Mouse (Mus musculus): ENCODE data around the gene Aicda. TPM values are rescaled to one million over a fixed set of nuclear protein-coding genes. Genes with fewer than 3 reads are reported as not detected.

The Aicda gene
- not detected in 2 replicates for polyA plus RNA-seq (2015; fragmentation: Nextera tagmentation; extraction: Ambion mirVana)

DNA sequence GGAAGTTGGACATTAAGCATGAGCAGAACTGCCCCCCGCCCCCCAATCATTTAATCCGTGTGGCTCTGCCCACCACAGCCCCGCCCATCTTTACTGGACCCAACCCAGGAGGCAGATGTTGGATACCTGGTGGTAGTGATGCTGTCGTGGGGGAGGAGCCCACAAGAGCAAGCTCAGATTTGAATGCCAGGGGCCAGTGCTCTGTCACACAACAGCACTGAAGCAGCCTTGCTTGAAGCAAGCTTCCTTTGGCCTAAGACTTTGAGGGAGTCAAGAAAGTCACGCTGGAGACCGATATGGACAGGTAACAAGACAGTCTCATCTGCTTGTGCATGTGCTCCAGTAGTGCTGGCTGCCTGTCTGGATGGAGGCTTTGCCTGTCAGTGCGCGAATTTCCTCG lies at the start of gene Aicda:
Aicda (plus strand) TSS at position 196 of the 400 bp plus-strand sequence.

GRCm38 (mm10) chr6:122505545-122505944 lies 48.1 kb upstream of the Aicda start, which contains the start of gene Mfap5:
Gene Mfap5, plus strand, starts transcription at chr6:122505845.

DNA sequence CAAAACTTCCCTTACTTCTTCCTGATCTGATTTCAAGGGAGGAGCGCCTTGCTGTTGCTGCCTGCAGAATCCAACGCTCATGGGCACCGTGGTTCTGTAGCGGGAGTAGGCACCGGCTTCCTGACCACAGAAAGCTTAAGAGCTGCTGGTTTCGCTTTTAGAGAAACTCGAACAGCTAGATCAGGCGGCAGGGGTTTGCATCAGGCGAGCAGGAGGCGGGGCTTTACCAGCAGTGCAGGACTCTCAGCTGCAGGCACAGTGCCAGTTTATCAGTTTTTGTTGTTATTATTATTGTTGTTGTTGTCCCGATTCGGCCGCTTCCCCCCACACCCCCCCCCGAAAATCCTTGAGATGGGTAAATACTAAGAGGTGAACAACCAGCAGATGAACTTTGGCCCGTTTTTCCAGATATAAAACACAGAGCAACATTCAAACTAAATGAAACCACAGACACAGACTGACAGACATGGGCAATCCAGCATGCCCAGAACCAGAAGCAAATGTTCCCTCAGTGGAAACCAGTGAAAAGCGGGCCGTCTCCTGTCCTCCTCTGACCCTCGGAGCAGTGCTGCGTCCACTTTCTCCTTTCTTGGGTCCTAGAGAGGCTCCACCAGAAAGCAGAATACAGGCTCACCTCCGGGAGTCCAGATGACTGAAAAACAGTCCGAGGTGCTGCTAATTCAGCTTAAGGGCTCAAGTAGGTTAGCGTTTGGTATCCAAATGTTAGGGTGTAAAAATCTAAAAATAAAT lies 48.8 kb downstream of the Aicda start, which contains the start of gene Apobec1:
Apobec1 (minus strand) TSS at position 203 of the 750 bp plus-strand sequence.

DNA sequence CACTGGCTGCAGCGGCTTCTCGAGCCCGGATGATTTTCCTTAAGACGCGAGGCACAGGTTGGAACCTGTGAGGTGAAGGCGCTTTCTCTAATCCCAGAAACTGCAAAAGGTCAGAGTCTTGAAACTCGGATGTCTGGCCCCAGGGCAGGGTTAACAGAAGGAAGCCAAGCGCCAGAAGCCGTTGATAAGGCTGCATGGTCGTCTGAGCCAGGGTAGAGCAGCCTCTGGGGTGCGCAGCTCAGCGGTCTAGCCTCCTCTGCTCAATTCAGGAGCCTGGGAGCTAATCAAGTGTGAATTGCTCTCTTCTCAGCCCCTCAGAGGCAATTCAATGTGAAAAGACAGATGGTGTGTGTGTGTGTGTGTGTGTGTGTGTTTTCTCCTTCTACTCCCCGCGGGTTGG lies 56.2 kb downstream of the Aicda start, which contains the start of gene Gdf3:
Gdf3 (minus strand) TSS at position 317 of the 400 bp plus-strand sequence.

Other genes starting within 250 kb of the Aicda start
- gene M6pr, start 245.1 kb upstream of the Aicda start, polyA plus RNA-seq (2015; fragmentation: Nextera tagmentation; extraction: Ambion mirVana): 38.5 and 46.2 TPM in 2 replicates
- gene Phc1, start 213.2 kb upstream of the Aicda start, polyA plus RNA-seq (2015; fragmentation: Nextera tagmentation; extraction: Ambion mirVana): 3.4 and 3.5 TPM in 2 replicates
- 0.38 and 0.48 TPM in 2 replicates for gene Rimklb, start 55.0 kb upstream of the Aicda start, polyA plus RNA-seq (2015; fragmentation: Nextera tagmentation; extraction: Ambion mirVana)
- 270 and 326 TPM in 2 replicates for gene Mfap5, start 48.0 kb upstream of the Aicda start, polyA plus RNA-seq (2015; fragmentation: Nextera tagmentation; extraction: Ambion mirVana)
- gene Apobec1, start 48.6 kb downstream of the Aicda start, polyA plus RNA-seq (2015; fragmentation: Nextera tagmentation; extraction: Ambion mirVana): 2.3 and 3.5 TPM in 2 replicates
- gene Gdf3, start 56.3 kb downstream of the Aicda start, polyA plus RNA-seq (2015; fragmentation: Nextera tagmentation; extraction: Ambion mirVana): not detected in 2 replicates
- not detected in 2 replicates for gene Dppa3, start 72.6 kb downstream of the Aicda start, polyA plus RNA-seq (2015; fragmentation: Nextera tagmentation; extraction: Ambion mirVana)
- gene Nanog, start 153.7 kb downstream of the Aicda start, polyA plus RNA-seq (2015; fragmentation: Nextera tagmentation; extraction: Ambion mirVana): 0.06 TPM in 1 of 2 replicates, not detected in the other
- gene Slc2a3, start 247.8 kb downstream of the Aicda start, polyA plus RNA-seq (2015; fragmentation: Nextera tagmentation; extraction: Ambion mirVana): 1.9 and 2.5 TPM in 2 replicates

Measured in skeletal muscle tissue, postnatal 0 days (tissue).